Mouse (Mus musculus) kidney, adult 11 months (tissue): Measurements from ENCODE around the gene Ankef1.

Experiments used
- DNase-seq: peaks from one replicate; pipeline ENCODE4 v3.0.0; 2022

The Ankef1 gene

DNA sequence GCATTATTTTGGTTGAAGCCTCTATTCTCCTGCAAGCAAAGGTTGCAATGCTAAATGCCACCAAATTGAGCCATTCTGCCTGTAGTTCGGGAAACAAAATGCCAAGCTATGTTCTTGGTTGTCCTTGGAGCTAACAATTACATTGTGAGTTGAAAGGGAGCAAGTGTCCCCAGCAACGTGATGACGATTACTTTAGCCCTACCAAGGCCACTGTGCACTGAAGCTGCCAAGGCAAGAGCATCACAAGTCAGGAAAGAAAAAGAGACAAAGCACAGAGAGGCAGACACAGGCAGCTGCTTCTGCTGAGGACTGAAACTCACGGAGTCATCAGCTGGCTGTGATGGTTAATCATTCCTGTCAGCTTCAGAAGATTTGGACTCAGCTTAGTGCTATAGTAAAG, 99.5 kb downstream of the Ankef1 start:
- DNase-seq, result no peak
